Mouse (Mus musculus) CD8-positive naive resting alpha-beta T cell, adult 57 days (primary cell): Measurements from ENCODE around the gene Gstt4. TPM values are rescaled to one million over a fixed set of nuclear protein-coding genes. Genes with fewer than 3 reads are reported as not detected.

Experiments
- total RNA-seq: library from RNA; stranded (reverse); gene quantifications from one replicate; pipeline ENCODE4 v1.2.4, GENCODE M21; 2023

Gene Gstt4
- not detected for total RNA-seq

GRCm38 (mm10) chr10:75822443-75822842 lies at the start of gene Gstt4:
Gstt4 (minus strand) TSS chr10:75822543.

GRCm38 (mm10) chr10:75859786-75860470 lies 37.6 kb upstream of the Gstt4 start, which contains the start of gene Mif:
Mif (minus strand) TSS chr10:75860240.

GRCm38 (mm10) chr10:75837248-75837759 lies 15.0 kb upstream of the Gstt4 start, which contains the start of gene Gstt2:
Gstt2 (minus strand) TSS chr10:75837424.

GRCm38 (mm10) chr10:75798176-75798696 lies 24.1 kb downstream of the Gstt4 start, which contains the start of gene Gstt1:
Gstt1 (minus strand) TSS chr10:75798584.

GRCm38 (mm10) chr10:75780769-75781578 lies 41.4 kb downstream of the Gstt4 start, which contains the start of the genes Gm20441 and Gstt3:
Gm20441 (minus strand) TSS chr10:75780954.
Gstt3 (minus strand) TSS chr10:75781414.

GRCm38 (mm10) chr10:75772795-75773664 lies 49.3 kb downstream of the Gstt4 start, which contains the start of gene Ddt:
Ddt (minus strand) TSS chr10:75773414.

Other genes with a start within 250 kb of the Gstt4 start
- gene Ggt5, start 233.2 kb downstream of the Gstt4 start, total RNA-seq = 20.3 TPM
- gene Susd2, start 178.5 kb downstream of the Gstt4 start, total RNA-seq = 4.2 TPM
- gene Cabin1, start 58.2 kb downstream of the Gstt4 start, total RNA-seq = 129 TPM
- gene Ddt, start 49.1 kb downstream of the Gstt4 start, total RNA-seq = 28.8 TPM
- not detected for gene Gm20441, start 41.6 kb downstream of the Gstt4 start, total RNA-seq
- gene Gstt3, start 41.1 kb downstream of the Gstt4 start, total RNA-seq = 4.0 TPM
- not detected for gene Gstt1, start 24.0 kb downstream of the Gstt4 start, total RNA-seq
- gene Gstt2, start 14.9 kb upstream of the Gstt4 start, total RNA-seq = 41.2 TPM
- gene Mif, start 37.7 kb upstream of the Gstt4 start, total RNA-seq = 289 TPM
- gene Derl3, start 70.9 kb upstream of the Gstt4 start, total RNA-seq = 3.4 TPM
- 54.4 TPM for gene Smarcb1, start 99.1 kb upstream of the Gstt4 start, total RNA-seq
- 22.5 TPM for gene Chchd10, start 110.6 kb upstream of the Gstt4 start, total RNA-seq
- gene Mmp11, start 114.0 kb upstream of the Gstt4 start, total RNA-seq = 2.2 TPM
- gene Gm867, start 118.1 kb upstream of the Gstt4 start, total RNA-seq = not detected
- gene Vpreb3, start 120.5 kb upstream of the Gstt4 start, total RNA-seq = 11.1 TPM
- gene Gm5134, start 132.0 kb upstream of the Gstt4 start, total RNA-seq = 0.95 TPM
- gene Zfp280b, start 210.1 kb upstream of the Gstt4 start, total RNA-seq = 18.5 TPM